ENCODE assay signal across 28 mouse cellular contexts in genomic region chr1:186772005-186772404, GRCm38 (mm10). TPM values are rescaled to one million over a fixed set of nuclear protein-coding genes. Genes with fewer than 3 reads are reported as not detected.
DNase-seq lines count a peak whose midpoint lies in the region; ATAC-seq and TF ChIP-seq lines count a peak whose summit lies in the region.
"Had no signal": no experiment of that assay in that cellular context is flagged by ENCODE, and none has a peak within 500 bp of the region (broad histone marks: within the 10 kb centered on the region; RNA-seq: fewer than 3 reads in every experiment).

No protein-coding gene starts in this region.

- no peaks in the 10 kb centered on the region for H3K36me3 ChIP-seq in embryonic facial prominence, embryonic 14.5 days (ENCODE audit: control insufficient read depth, insufficient read depth, low read length)
- H3K36me3 ChIP-seq in embryonic facial prominence, embryonic 10.5 days (replicated peaks) = no peaks in the 10 kb centered on the region
- no peaks in the 10 kb centered on the region for H3K36me3 ChIP-seq in lung, embryonic 15.5 days
- H3K36me3 ChIP-seq in lung, postnatal 0 days (ENCODE audit: insufficient read depth, low read length) = no peaks in the 10 kb centered on the region
- H3K36me3 ChIP-seq: embryonic facial prominence, embryonic 12.5 days; embryonic facial prominence, embryonic 15.5 days; forebrain, embryonic 10.5 days; forebrain, embryonic 12.5 days; G1E had no signal

- 48% methylated on average over 6 of the region's 6 CpGs for WGBS in embryonic facial prominence, embryonic 14.5 days
- 84% methylated on average over 6 of the region's 6 CpGs for WGBS in embryonic facial prominence, embryonic 10.5 days
- 47% methylated on average over 6 of the region's 6 CpGs for WGBS in lung, embryonic 15.5 days
- 53% methylated on average over 6 of the region's 6 CpGs for WGBS in lung, postnatal 0 days

- no peak overlapping the region for H3K27ac ChIP-seq in embryonic facial prominence, embryonic 14.5 days (replicated peaks; ENCODE audit: low read depth, low read length)
- H3K27ac ChIP-seq in embryonic facial prominence, embryonic 10.5 days (replicated peaks) = no peak overlapping the region
- H3K27ac ChIP-seq in lung, embryonic 15.5 days = no peak overlapping the region
- H3K27ac ChIP-seq in lung, postnatal 0 days (ENCODE audit: low read length) = no peak overlapping the region
- H3K27ac ChIP-seq: embryonic facial prominence, embryonic 12.5 days; embryonic facial prominence, embryonic 15.5 days; forebrain, embryonic 10.5 days; forebrain, embryonic 12.5 days had no signal

- no peaks in the 10 kb centered on the region for H3K4me1 ChIP-seq in embryonic facial prominence, embryonic 14.5 days (ENCODE audit: control insufficient read depth, insufficient read depth, low read length)
- H3K4me1 ChIP-seq in embryonic facial prominence, embryonic 10.5 days = no peaks in the 10 kb centered on the region
- H3K4me1 ChIP-seq in lung, embryonic 15.5 days = no peaks in the 10 kb centered on the region
- no peaks in the 10 kb centered on the region for H3K4me1 ChIP-seq in lung, postnatal 0 days (ENCODE audit: insufficient read depth, low read depth, low read length)
- H3K4me1 ChIP-seq: embryonic facial prominence, embryonic 12.5 days; embryonic facial prominence, embryonic 15.5 days; forebrain, embryonic 10.5 days had no signal

- no peak overlapping the region for H3K4me3 ChIP-seq in embryonic facial prominence, embryonic 14.5 days (ENCODE audit: low read depth, low read length)
- H3K4me3 ChIP-seq in embryonic facial prominence, embryonic 10.5 days = no peak overlapping the region
- no peak overlapping the region for H3K4me3 ChIP-seq in lung, embryonic 15.5 days
- no peak overlapping the region for H3K4me3 ChIP-seq in lung, postnatal 0 days (ENCODE audit: low read depth, low read length)
- H3K4me3 ChIP-seq: embryonic facial prominence, embryonic 12.5 days; embryonic facial prominence, embryonic 15.5 days; erythroblast, embryonic 14.5 days; forebrain, embryonic 10.5 days; forebrain, embryonic 12.5 days had no signal

- H3K4me2 ChIP-seq in embryonic facial prominence, embryonic 14.5 days (ENCODE audit: low read depth, low read length) = no peak overlapping the region
- H3K4me2 ChIP-seq in lung, embryonic 15.5 days = no peak overlapping the region
- H3K4me2 ChIP-seq in lung, postnatal 0 days (replicated peaks; ENCODE audit: low read depth, low read length) = no peak overlapping the region
- H3K4me2 ChIP-seq: embryonic facial prominence, embryonic 12.5 days; embryonic facial prominence, embryonic 15.5 days; forebrain, embryonic 12.5 days had no signal

- H3K9me3 ChIP-seq in embryonic facial prominence, embryonic 14.5 days (ENCODE audit: control insufficient read depth, low read length) = no peaks in the 10 kb centered on the region
- no peaks in the 10 kb centered on the region for H3K9me3 ChIP-seq in embryonic facial prominence, embryonic 10.5 days
- no peaks in the 10 kb centered on the region for H3K9me3 ChIP-seq in lung, embryonic 15.5 days
- H3K9me3 ChIP-seq in lung, postnatal 0 days (ENCODE audit: low read length) = no peaks in the 10 kb centered on the region
- H3K9me3 ChIP-seq: embryonic facial prominence, embryonic 12.5 days; embryonic facial prominence, embryonic 15.5 days; forebrain, embryonic 10.5 days; forebrain, embryonic 12.5 days; G1E had no signal

- peak; percentile 17 for DNase-seq in embryonic facial prominence, embryonic 14.5 days (ENCODE audit: low spot score)
- DNase-seq in embryonic facial prominence, embryonic 10.5 days (ENCODE audit: low spot score) = no peak
- no peak for DNase-seq in lung, postnatal 4 days
- peak; percentile 56 for DNase-seq in lung, postnatal 0 days (ENCODE audit: low spot score)
- DNase-seq in lung, postnatal 25 days (ENCODE audit: low spot score) = no peak
- DNase-seq in lung, postnatal 36 days = peak; percentile 7
- DNase-seq in cerebellum, postnatal 36 days = no peak
- DNase-seq: adrenal gland, adult 8-10 months; adrenal gland, postnatal 14 days; adrenal gland, postnatal 36 days; B cell, adult 2 months; cerebellum, adult 11-12 months; cerebellum, adult 2 months; cerebellum, adult 9-10 months; cerebellum, postnatal 10 days; cerebellum, postnatal 25 days; embryo, embryonic 11 days had no signal

- no peak for ATAC-seq in embryonic facial prominence, embryonic 14.5 days (ENCODE audit: low read depth)
- peak; percentile 14; the same call in 1 of the 2 replicates for ATAC-seq in lung, embryonic 15.5 days (ENCODE audit: borderline replicate concordance, extremely low read depth, low FRiP score, low TSS enrichment)
- peak; percentile 43 for ATAC-seq in lung, postnatal 0 days
- ATAC-seq: activated CD4-positive, CD25-positive, alpha-beta regulatory T cell, adult 4 months; CD4-positive, CD25-positive, alpha-beta regulatory T cell, adult 4 months; Patski had no signal

- H3K9ac ChIP-seq in embryonic facial prominence, embryonic 14.5 days (ENCODE audit: low read depth, low read length) = no peak overlapping the region
- H3K9ac ChIP-seq in lung, embryonic 15.5 days = no peak overlapping the region
- no peak overlapping the region for H3K9ac ChIP-seq in lung, postnatal 0 days (replicated peaks; ENCODE audit: low read depth)
- H3K9ac ChIP-seq: embryonic facial prominence, embryonic 12.5 days; embryonic facial prominence, embryonic 15.5 days; forebrain, embryonic 12.5 days had no signal

- H3K27me3 ChIP-seq in embryonic facial prominence, embryonic 14.5 days (replicated peaks; ENCODE audit: control insufficient read depth, insufficient read depth, low read length) = no peaks in the 10 kb centered on the region
- no peaks in the 10 kb centered on the region for H3K27me3 ChIP-seq in embryonic facial prominence, embryonic 10.5 days (replicated peaks; ENCODE audit: low read depth, poor library complexity, severe bottlenecking)
- H3K27me3 ChIP-seq in lung, embryonic 15.5 days = no peaks in the 10 kb centered on the region
- no peaks in the 10 kb centered on the region for H3K27me3 ChIP-seq in lung, postnatal 0 days (replicated peaks; ENCODE audit: insufficient read depth, low read length)
- H3K27me3 ChIP-seq: CH12.LX; embryonic facial prominence, embryonic 12.5 days; embryonic facial prominence, embryonic 15.5 days; forebrain, embryonic 12.5 days had no signal

- no peak for TF ChIP-seq CTCF in lung, postnatal 0 days (IDR thresholded peaks at IDR 0.05)

- TF ChIP-seq EP300 in lung, postnatal 0 days (IDR thresholded peaks at IDR 0.05) = peak; percentile 40; the same call in 1 of the 2 replicates

RNA-seq across cellular contexts. Expression of gene Rrp15, which starts 22.8 kb away (rescaled TPM):
- polyA plus RNA-seq in embryonic facial prominence, embryonic 14.5 days (2014; fragmentation: Nextera tagmentation; extraction: Ambion mirVana) = 59.7 and 61.5 TPM in 2 replicates
- 94.0 and 95.4 TPM in 2 replicates for polyA plus RNA-seq in embryonic facial prominence, embryonic 10.5 days (2016; fragmentation: Nextera tagmentation; extraction: Ambion mirVana)
- 62.3 and 63.5 TPM in 2 replicates for polyA plus RNA-seq in lung, embryonic 15.5 days (2015; fragmentation: Nextera tagmentation; extraction: Ambion mirVana)
- polyA plus RNA-seq in lung, postnatal 0 days (2015; fragmentation: Nextera tagmentation; extraction: Ambion mirVana) = 21.8 and 21.9 TPM in 2 replicates

Comparison
In these comparisons a context has a peak if more than half of its experiments do, and no peak if none do; other contexts are left out.
1. DNase-seq: peak in embryonic facial prominence, embryonic 14.5 days (single experiment), lung, postnatal 0 days (single experiment) and lung, postnatal 36 days (single experiment); none in embryonic facial prominence, embryonic 10.5 days (single experiment), lung, postnatal 4 days (0 of 2), lung, postnatal 25 days (single experiment) and cerebellum, postnatal 36 days (0 of 2).